Mouse (Mus musculus): ENCODE measurements around the gene Mef2a. TPM values are rescaled to one million over a fixed set of nuclear protein-coding genes. Genes with fewer than 3 reads are reported as not detected.

Mef2a gene
- polyA plus RNA-seq, 1 experiment from 2014 or later = 22.4 TPM

DNA sequence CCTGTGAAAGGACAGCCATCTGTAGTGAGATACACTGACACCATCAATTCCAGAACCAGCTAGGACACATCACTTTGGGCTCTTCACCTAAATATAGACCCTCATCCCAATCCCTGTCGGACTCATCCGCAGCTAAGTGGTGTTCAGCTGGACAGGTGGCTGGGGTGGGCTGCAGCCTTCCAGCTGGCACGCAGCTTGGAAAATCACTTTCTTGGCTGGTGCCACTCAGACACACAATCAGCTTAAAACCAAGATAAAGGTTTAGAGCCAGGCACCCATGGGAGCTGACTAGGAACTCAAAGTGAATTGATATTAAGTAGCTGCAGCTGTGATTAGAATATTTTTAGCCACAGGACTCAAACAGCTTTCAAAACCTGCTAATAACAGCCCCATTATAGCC, 142.4 kb downstream of the Mef2a start:
- DNase-seq (ENCODE audit: low spot score) = peak; percentile 14
- peaks cover 46% of the 10 kb centered on the region for H3K36me3 ChIP-seq
- H3K4me3 ChIP-seq = no peak overlapping the region
- 97% methylated on average over 3 of the region's 3 CpGs for WGBS
- no peak overlapping the region for H3K27ac ChIP-seq
- H3K4me1 ChIP-seq = no peaks in the 10 kb centered on the region
- H3K9me3 ChIP-seq (replicated peaks) = no peaks in the 10 kb centered on the region
- H3K27me3 ChIP-seq (ENCODE audit: low read depth, poor library complexity, severe bottlenecking) = no peaks in the 10 kb centered on the region

DNA sequence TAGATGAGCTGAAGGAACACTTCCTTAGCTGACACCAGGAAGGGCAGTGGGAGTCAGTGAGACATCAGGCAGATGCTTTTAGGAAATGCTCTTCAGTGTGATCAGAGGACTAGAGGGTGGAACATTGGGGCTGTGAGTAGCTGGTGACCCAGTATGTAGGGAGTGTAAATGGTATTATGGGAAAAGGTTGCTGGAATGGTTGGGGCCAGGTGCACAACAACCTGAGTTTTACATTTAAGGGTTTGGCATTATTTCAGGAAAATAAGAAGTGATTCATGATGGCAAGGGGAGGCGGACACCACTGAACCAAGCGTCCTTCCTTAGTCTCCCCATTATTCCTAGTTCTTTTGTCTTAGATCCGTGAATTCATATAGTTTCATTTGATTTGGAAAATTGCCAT, 143.0 kb downstream of the Mef2a start:
- 95% methylated on average over 3 of the region's 3 CpGs for WGBS
- H3K27ac ChIP-seq = no peak overlapping the region
- DNase-seq (ENCODE audit: low spot score) = no peak

DNA sequence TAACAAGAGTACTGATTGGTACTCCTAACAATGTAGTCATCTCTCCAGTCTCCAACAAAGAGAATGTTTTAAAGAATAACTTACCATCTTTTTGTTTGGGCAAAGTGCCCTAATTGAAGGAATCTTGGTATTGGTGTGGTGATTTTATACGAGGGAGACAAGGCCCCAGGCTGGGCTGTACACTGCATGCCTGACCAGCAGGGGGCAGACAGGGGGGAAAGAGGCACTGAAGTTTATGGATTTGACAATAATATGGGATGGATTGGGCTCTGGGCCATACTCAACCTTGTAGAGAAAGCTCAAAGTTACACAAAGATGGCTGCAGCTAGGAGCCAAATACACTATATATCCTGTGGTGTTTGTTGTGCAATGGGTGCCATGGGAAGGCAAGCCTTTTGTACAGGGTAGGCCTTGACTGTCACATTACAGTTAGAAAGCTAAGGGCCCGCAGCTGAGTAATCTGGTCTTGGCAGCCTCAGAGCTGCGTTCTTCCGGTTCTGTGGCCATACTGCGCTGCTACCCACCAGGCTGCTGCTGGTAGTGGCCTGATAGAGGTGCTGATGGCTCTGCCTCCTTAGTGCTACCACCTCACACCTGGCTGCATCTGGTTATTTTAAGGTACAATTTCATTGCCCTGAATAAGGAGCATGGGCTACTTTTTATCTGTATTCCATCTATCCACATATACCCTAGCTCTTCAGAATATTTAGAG, 143.6 kb downstream of the Mef2a start:
- WGBS = 77% methylated on average over 5 of the region's 5 CpGs
- Histone ChIP-seq H3K36me3 (peaks cover 35% of the 10 kb centered on the region), H3K4me1 (no peaks in the 10 kb centered on the region; the same call in 1 of the 2 replicates), H3K27ac (no peak overlapping the region), H3K27me3 (ENCODE audit: low read depth, poor library complexity, severe bottlenecking) (no peaks in the 10 kb centered on the region), H3K9me3 (replicated peaks) (no peaks in the 10 kb centered on the region), H3K4me3 (no peak overlapping the region)
- peak; percentile 64 for DNase-seq (ENCODE audit: low spot score)

More for the DNA sequence above, 143.0 kb downstream of the Mef2a start:
- no peaks in the 10 kb centered on the region for H3K4me1 ChIP-seq
- peaks cover 41% of the 10 kb centered on the region for H3K36me3 ChIP-seq
- no peaks in the 10 kb centered on the region for H3K9me3 ChIP-seq (replicated peaks)
- no peaks in the 10 kb centered on the region for H3K27me3 ChIP-seq (ENCODE audit: low read depth, poor library complexity, severe bottlenecking)
- H3K4me3 ChIP-seq = no peak overlapping the region

DNA sequence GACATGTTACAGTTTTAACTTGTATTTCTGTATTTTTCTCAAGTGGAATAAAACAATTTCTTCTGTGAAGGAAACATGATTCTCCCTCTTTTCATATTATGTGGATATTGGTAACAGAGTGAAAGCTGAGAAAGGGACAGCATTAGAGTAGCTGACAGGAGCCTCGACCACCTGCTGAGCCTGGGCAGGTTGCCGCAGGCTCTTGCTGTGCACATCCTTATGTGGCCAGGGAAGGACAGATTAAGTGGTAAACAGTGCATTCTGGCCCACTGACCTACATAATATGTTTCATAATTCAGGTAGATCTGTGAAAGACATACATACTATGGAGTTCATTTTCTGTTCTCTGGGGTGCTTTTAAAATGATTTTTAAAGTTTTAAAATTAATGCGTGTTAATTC, 144.3 kb downstream of the Mef2a start:
- peaks cover 35% of the 10 kb centered on the region for H3K36me3 ChIP-seq

DNA sequence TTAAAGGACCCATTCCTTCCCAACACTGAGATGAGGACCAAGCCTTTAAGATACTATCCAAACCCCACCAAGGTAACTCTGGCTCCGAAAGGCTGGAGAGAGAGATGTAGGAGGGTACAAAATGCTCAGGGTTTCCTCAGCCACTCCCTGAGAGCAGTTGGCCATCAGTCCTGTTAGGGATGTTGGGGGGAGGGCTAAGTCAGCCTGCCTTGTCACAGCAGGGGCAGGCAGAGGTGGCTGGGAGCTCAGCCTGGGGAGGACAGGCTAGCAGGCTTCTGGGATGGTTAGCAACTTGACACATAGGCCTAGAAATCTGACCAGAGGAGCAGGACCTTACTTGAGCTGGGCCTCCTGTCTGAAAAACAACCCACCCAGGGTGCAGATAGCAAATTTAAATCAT, 145.1 kb downstream of the Mef2a start:
- Histone ChIP-seq H3K9me3 (replicated peaks) (no peaks in the 10 kb centered on the region), H3K4me1 (peaks cover 14% of the 10 kb centered on the region), H3K36me3 (peaks cover 31% of the 10 kb centered on the region), H3K27me3 (ENCODE audit: low read depth, poor library complexity, severe bottlenecking) (no peaks in the 10 kb centered on the region), H3K27ac (no peak overlapping the region), H3K4me3 (no peak overlapping the region)
- DNase-seq (ENCODE audit: low spot score) = no peak
- 63% methylated on average over 1 of the region's 1 CpGs for WGBS

More for the DNA sequence above, 144.3 kb downstream of the Mef2a start:
- Histone ChIP-seq H3K4me3 (no peak overlapping the region), H3K4me1 (peaks cover 6% of the 10 kb centered on the region; the same call in 1 of the 2 replicates), H3K9me3 (replicated peaks) (no peaks in the 10 kb centered on the region), H3K27me3 (ENCODE audit: low read depth, poor library complexity, severe bottlenecking) (no peaks in the 10 kb centered on the region), H3K27ac (no peak overlapping the region)
- 84% methylated on average over 3 of the region's 3 CpGs for WGBS
- no peak for DNase-seq (ENCODE audit: low spot score)

DNA sequence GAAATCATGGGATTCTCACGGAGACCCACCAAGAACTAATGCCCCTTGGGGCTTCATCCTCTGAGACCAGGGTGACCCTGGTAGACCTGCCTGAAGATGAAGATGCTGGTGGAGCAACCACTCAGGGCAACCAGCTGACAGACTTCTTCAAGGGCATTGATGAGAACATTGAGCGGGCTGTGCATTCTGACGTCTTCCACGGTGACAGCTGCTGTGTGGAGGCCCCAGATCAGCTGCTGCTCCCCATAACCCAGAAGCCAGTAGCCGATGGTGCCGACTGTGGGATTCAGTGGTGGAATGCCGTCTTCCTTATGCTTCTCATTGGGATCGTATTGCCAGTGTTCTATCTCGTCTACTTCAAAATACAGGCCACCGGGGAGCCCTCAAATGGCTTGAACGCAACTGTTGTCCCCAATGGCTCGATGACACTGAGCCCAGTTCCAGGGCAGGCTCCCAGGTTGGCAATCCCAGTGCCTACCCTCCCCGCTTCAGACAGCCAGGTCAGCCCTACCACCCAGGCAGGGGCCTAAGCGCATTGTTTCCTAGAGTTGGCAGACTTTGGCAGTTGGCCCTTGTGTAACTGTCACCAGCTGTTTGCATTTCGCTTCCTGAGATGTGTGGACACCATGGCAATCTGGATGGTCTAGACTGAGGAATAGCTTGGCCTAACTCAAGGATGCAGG, 146.6 kb downstream of the Mef2a start:
- Histone ChIP-seq H3K9me3 (replicated peaks) (no peaks in the 10 kb centered on the region), H3K4me3 (no peak overlapping the region), H3K27me3 (ENCODE audit: low read depth, poor library complexity, severe bottlenecking) (no peaks in the 10 kb centered on the region), H3K4me1 (peaks cover 18% of the 10 kb centered on the region), H3K27ac (no peak overlapping the region), H3K36me3 (peaks cover 21% of the 10 kb centered on the region)
- WGBS = 96% methylated on average over 15 of the region's 15 CpGs
- no peak for DNase-seq (ENCODE audit: low spot score)

DNA sequence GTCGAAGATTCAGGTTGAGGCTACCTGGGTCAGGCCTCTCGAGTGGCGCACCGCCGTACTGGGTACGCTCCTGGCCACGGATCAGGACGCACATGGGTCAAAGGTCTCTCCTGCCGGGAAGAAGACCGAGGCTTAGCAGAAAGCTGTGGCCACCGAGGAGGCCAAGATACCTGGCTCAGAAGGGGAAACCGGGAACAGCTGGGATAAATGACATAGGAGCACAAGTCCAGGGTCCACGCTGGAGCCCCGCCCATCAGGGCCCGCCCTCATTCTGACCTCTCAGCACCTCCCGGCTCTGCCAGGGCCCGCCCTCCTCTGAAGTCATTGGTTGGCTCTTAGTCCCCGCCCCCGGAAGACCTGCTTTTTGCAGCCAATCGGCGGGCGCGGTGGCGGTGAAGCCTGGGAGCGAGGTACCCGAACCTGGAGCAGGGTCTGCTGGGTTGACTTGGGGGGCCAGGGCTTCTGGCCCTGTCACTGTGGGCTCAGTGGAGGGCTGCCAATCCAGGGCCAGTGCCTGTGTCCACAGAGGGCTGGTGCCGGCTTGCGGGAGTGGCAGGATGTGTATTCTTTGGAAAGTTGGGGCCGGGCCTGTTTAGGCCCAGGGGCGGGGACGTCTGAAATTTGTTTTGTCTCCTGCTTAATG, 150.3 kb downstream of the Mef2a start, which contains the start of gene Lysmd4:
Gene Lysmd4, plus strand, starts transcription at position 325 of the 643 bp plus-strand sequence.
- Histone ChIP-seq H3K4me1 (peaks cover 18% of the 10 kb centered on the region), H3K27me3 (ENCODE audit: low read depth, poor library complexity, severe bottlenecking) (no peaks in the 10 kb centered on the region), H3K9me3 (replicated peaks) (no peaks in the 10 kb centered on the region), H3K36me3 (peaks cover 18% of the 10 kb centered on the region), H3K27ac (peak within 1 kb of the TSS; percentile 84), H3K4me3 (peak within 1 kb of the TSS; percentile 85)
- peak; percentile 96 for DNase-seq (ENCODE audit: low spot score)
- WGBS = 6% methylated on average over 31 of the region's 31 CpGs

DNA sequence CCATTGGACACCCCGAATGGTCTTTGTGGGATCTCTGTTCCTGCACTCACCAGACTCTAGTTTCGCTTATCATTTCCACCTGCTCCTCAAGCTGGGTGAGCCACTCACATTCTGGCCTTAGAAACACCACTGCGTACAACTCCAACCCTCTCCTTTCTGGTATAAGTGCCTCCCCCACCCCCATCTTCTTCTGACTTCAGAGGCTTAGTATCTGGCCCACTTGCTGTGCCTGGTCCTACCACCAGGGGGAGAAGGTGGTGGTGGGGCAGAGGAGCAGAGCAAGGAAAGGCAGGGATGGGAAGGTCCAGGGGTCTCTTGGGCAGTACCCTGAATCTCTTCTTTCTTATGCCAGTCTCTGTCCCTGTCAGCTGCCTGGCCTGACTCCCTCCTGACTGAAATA, 155.6 kb downstream of the Mef2a start:
- WGBS = 79% methylated on average over 3 of the region's 3 CpGs
- DNase-seq (ENCODE audit: low spot score) = peak; percentile 69
- no peaks in the 10 kb centered on the region for H3K36me3 ChIP-seq

DNA sequence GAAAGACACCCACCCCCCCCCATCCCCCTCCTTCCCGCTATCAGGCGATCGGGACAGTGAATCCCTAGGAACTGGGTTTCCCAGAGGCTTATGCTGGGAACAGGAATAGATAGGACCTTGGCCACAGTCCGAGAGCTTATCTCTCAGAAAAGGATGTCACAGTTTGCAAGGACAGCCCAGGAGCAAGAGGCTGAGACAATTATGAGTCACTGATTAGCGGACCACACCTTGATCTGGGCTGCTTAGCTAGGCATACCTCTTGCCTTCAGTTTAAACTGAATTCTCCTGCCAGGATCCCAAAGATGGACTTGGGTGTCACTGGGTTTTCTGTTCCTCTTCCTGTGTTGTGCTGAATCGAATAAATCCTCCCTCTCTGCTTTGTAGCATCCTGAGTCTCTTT, 156.3 kb downstream of the Mef2a start:
- no peak for DNase-seq (ENCODE audit: low spot score)
- Histone ChIP-seq H3K27ac (no peak overlapping the region), H3K36me3 (no peaks in the 10 kb centered on the region), H3K27me3 (ENCODE audit: low read depth, poor library complexity, severe bottlenecking) (no peaks in the 10 kb centered on the region), H3K4me3 (no peak overlapping the region), H3K4me1 (no peaks in the 10 kb centered on the region), H3K9me3 (replicated peaks) (no peaks in the 10 kb centered on the region)
- WGBS = 90% methylated on average over 6 of the region's 6 CpGs

More for the DNA sequence above, 155.6 kb downstream of the Mef2a start:
- peaks cover 2% of the 10 kb centered on the region for H3K4me1 ChIP-seq
- H3K4me3 ChIP-seq = no peak overlapping the region
- H3K9me3 ChIP-seq (replicated peaks) = no peaks in the 10 kb centered on the region
- no peak overlapping the region for H3K27ac ChIP-seq
- no peaks in the 10 kb centered on the region for H3K27me3 ChIP-seq (ENCODE audit: low read depth, poor library complexity, severe bottlenecking)

DNA sequence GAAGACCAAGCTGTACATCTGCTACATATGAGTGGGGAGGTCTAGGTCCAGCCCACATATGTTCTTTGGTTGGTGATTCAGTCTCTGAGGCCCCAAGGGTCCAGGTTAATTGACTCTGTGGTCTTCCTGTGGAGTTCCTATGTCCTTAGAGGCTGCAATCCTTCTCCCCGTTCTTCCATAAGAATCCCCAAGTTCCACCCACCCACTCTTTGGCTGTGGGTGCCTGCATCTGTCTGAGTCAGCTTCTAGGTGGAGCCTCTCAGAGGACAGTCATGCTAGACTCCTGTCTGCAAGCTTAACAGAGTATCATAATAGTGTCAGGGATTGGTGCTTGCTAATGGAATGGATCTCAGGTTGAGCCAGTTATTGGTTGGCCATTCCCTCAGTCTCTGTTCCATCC, 159.1 kb downstream of the Mef2a start:
- 88% methylated on average over 1 of the region's 1 CpGs for WGBS
- Histone ChIP-seq H3K4me1 (no peaks in the 10 kb centered on the region), H3K27ac (no peak overlapping the region), H3K27me3 (ENCODE audit: low read depth, poor library complexity, severe bottlenecking) (no peaks in the 10 kb centered on the region), H3K4me3 (no peak overlapping the region), H3K9me3 (replicated peaks) (no peaks in the 10 kb centered on the region), H3K36me3 (no peaks in the 10 kb centered on the region)
- no peak for DNase-seq (ENCODE audit: low spot score)

DNA sequence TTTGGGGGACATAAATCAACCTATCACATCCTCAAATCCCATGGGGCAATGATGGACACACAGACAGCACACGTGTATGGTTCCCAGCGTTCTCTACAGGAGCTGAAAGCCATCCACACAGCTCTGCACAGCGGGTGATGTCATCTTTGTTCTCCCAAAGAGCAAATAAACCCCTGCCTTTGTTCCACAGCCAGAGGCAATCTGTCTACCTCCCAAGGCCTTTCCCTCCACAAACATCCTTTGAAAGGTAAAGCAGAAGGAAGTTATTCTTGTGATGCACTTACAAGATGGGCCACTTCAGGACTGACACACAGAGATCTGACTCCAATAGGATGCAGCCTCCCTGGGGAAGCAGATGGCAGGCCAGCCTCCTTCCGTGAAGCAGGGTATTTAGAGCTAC, 160.7 kb downstream of the Mef2a start:
- H3K27me3 ChIP-seq (ENCODE audit: low read depth, poor library complexity, severe bottlenecking) = no peaks in the 10 kb centered on the region
- DNase-seq (ENCODE audit: low spot score) = no peak
- 68% methylated on average over 4 of the region's 4 CpGs for WGBS
- H3K4me3 ChIP-seq = no peak overlapping the region
- no peaks in the 10 kb centered on the region for H3K9me3 ChIP-seq (replicated peaks)
- H3K4me1 ChIP-seq = 0 out of 2 replicates have a peak, but pooled peaks cover 3% of the 10 kb centered on the region
- no peaks in the 10 kb centered on the region for H3K36me3 ChIP-seq
- no peak overlapping the region for H3K27ac ChIP-seq

DNA sequence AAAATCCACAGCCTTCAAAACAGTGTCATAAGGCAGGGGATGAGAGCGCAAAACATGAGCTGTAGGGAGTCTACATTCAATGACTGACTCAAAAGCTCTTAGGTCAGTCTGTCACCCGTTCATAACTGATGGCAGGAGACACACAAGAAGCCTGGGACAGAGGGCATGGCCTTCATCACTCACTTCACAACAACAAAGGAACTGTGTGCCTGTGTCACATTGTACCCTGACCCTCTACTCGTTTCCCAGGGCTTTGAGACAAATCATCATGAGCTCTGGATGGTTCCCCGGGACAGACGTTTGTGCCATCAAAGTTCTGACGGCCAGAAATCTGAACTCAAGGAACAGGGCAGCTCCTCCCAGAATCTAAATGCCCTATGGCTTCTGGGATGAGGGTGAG, 161.3 kb downstream of the Mef2a start:
- no peaks in the 10 kb centered on the region for H3K27me3 ChIP-seq (ENCODE audit: low read depth, poor library complexity, severe bottlenecking)
- no peaks in the 10 kb centered on the region for H3K9me3 ChIP-seq (replicated peaks)
- no peak for DNase-seq (ENCODE audit: low spot score)
- 0 out of 2 replicates have a peak, but pooled peaks cover 3% of the 10 kb centered on the region for H3K4me1 ChIP-seq
- WGBS = 44% methylated on average over 6 of the region's 6 CpGs
- no peak overlapping the region for H3K4me3 ChIP-seq
- H3K27ac ChIP-seq = no peak overlapping the region
- no peaks in the 10 kb centered on the region for H3K36me3 ChIP-seq
